Mouse (Mus musculus): Measurements from ENCODE around the gene Kl. TPM values are rescaled to one million over a fixed set of nuclear protein-coding genes. Genes with fewer than 3 reads are reported as not detected.

The Kl gene
- polyA plus RNA-seq, 1 experiment from 2014 or later, result 0.26 TPM

- H3K4me3 ChIP-seq (ENCODE audit: low read depth, low read length), result no peak overlapping the region
- no peak overlapping the region for H3K27ac ChIP-seq (ENCODE audit: low read depth, low read length)
- no peak overlapping the region for H3K4me2 ChIP-seq (replicated peaks; ENCODE audit: low read depth, low read length)
- DNase-seq (ENCODE audit: low spot score), result no peak
- H3K36me3 ChIP-seq (ENCODE audit: control insufficient read depth, insufficient read depth, low read length), result no peaks in the 10 kb centered on the region
- ATAC-seq (ENCODE audit: low FRiP score), result no peak
- WGBS, result 72% methylated on average over 6 of the region's 6 CpGs
- H3K9ac ChIP-seq (ENCODE audit: low read depth, low read length), result no peak overlapping the region
- no peaks in the 10 kb centered on the region for H3K4me1 ChIP-seq (replicated peaks; ENCODE audit: control insufficient read depth, insufficient read depth, low read length)
- no peaks in the 10 kb centered on the region for H3K9me3 ChIP-seq (ENCODE audit: control insufficient read depth, low read length)
- no peaks in the 10 kb centered on the region for H3K27me3 ChIP-seq (ENCODE audit: control insufficient read depth, insufficient read depth, low read length)
Measured at GRCm38 (mm10) chr5:151028906-151029305, 76.5 kb downstream of the Kl start.

DNA sequence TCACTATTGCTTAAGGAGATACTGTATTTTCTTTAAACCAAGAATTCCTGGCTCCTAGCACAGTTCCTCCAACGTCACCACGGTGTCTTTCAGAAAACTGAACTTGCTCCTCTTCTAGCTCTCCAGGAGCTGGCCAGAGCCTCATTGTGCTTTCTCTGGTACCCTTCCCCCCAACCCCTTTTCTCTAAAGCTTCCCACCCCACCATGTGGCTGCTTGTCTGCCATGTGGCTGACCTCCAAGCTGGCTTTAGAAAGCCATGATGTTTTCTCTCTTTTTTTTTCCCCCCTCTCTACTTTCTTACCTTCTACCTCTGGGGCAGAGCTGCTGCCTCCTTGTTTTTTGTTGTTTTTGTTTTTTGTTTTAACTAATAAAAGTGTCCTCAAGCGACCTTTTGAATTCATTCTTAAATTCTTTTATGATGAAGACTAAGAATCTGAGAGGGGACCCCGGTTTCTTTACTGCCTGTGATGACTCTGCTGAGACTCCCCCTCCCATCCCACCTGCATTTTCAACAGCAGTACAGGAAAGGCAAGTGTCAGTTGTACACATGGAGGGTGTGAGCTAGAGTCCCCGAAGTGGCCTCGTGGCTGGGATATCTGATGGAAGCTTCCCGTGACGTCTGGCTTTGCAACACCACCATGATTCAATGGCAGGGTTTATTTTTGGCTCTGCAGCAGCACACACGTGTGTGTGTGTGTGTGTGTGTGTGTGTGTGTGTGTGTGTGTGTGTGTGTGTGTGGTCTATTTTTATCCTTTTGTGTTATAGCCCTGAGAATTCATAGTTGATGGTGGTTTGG lies 82.5 kb downstream of the Kl start:
- Histone ChIP-seq H3K27ac (ENCODE audit: low read depth, low read length) (no peak overlapping the region), H3K36me3 (ENCODE audit: control insufficient read depth, insufficient read depth, low read length) (no peaks in the 10 kb centered on the region), H3K4me2 (replicated peaks; ENCODE audit: low read depth, low read length) (no peak overlapping the region), H3K27me3 (ENCODE audit: control insufficient read depth, insufficient read depth, low read length) (no peaks in the 10 kb centered on the region), H3K4me1 (replicated peaks; ENCODE audit: control insufficient read depth, insufficient read depth, low read length) (no peaks in the 10 kb centered on the region), H3K9ac (ENCODE audit: low read depth, low read length) (no peak overlapping the region), H3K4me3 (ENCODE audit: low read depth, low read length) (no peak overlapping the region), H3K9me3 (ENCODE audit: control insufficient read depth, low read length) (no peaks in the 10 kb centered on the region)
- WGBS, result 76% methylated on average over 9 of the region's 9 CpGs
- ATAC-seq (ENCODE audit: low FRiP score) (no peak), DNase-seq (ENCODE audit: low spot score) (no peak)

DNA sequence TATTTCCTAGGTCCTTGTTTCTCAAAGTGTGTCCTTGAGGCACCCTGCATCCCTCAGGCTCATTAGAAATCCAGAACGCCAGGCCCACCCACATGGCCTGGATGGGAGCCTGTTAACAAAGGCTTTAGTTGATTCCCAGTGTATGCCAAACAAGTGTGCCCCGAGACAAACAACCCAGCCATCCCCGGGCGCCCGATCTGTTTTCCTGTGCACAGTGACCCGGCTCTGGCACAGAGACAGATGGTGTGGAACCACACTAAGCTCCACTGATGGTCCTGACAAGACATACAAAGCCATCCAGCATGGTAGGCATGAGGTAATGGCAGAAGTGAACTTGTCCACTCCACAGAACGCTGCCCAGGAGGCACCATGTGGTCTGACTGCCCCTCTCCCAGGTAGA lies 85.5 kb downstream of the Kl start:
- Histone ChIP-seq H3K9ac (ENCODE audit: low read depth, low read length) (no peak overlapping the region), H3K4me1 (replicated peaks; ENCODE audit: control insufficient read depth, insufficient read depth, low read length) (no peaks in the 10 kb centered on the region), H3K27ac (ENCODE audit: low read depth, low read length) (no peak overlapping the region), H3K4me3 (ENCODE audit: low read depth, low read length) (no peak overlapping the region), H3K36me3 (ENCODE audit: control insufficient read depth, insufficient read depth, low read length) (no peaks in the 10 kb centered on the region), H3K4me2 (replicated peaks; ENCODE audit: low read depth, low read length) (no peak overlapping the region), H3K9me3 (ENCODE audit: control insufficient read depth, low read length) (no peaks in the 10 kb centered on the region), H3K27me3 (ENCODE audit: control insufficient read depth, insufficient read depth, low read length) (no peaks in the 10 kb centered on the region)
- 87% methylated on average over 7 of the region's 7 CpGs for WGBS
- ATAC-seq (ENCODE audit: low FRiP score), result no peak
- DNase-seq (ENCODE audit: low spot score), result no peak

DNA sequence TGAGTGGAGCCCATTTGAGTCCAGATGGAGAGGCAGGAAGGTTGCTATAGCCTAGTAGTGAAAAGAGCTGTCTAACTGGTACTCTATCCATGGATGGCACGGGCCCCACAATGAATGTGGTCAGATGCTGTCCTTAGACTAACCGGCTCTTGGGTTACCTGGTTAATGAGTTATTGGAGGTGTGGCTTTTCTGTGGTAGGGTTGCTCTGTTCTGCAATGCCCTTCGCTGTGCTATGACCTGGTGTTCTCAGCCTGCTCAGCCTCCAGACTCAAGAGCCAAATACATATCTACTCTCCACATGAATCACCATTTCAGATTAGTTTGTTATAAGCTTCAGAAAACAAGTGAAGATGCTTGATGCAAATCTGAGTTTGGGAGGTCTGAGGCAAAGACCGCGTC lies 90.5 kb downstream of the Kl start:
- H3K4me2 ChIP-seq (replicated peaks; ENCODE audit: low read depth, low read length), result no peak overlapping the region
- no peak for DNase-seq (ENCODE audit: low spot score)
- no peak overlapping the region for H3K9ac ChIP-seq (ENCODE audit: low read depth, low read length)
- WGBS, result 88% methylated on average over 5 of the region's 5 CpGs
- no peak for ATAC-seq (ENCODE audit: low FRiP score)
- no peaks in the 10 kb centered on the region for H3K27me3 ChIP-seq (ENCODE audit: control insufficient read depth, insufficient read depth, low read length)
- H3K4me3 ChIP-seq (ENCODE audit: low read depth, low read length), result no peak overlapping the region
- H3K4me1 ChIP-seq (replicated peaks; ENCODE audit: control insufficient read depth, insufficient read depth, low read length), result no peaks in the 10 kb centered on the region
- H3K9me3 ChIP-seq (ENCODE audit: control insufficient read depth, low read length), result no peaks in the 10 kb centered on the region
- no peaks in the 10 kb centered on the region for H3K36me3 ChIP-seq (ENCODE audit: control insufficient read depth, insufficient read depth, low read length)
- no peak overlapping the region for H3K27ac ChIP-seq (ENCODE audit: low read depth, low read length)

Measured in hindbrain, embryonic 11.5 days (tissue).